Mouse (Mus musculus): ENCODE results near the gene Cep41. TPM values are rescaled to one million over a fixed set of nuclear protein-coding genes. Genes with fewer than 3 reads are reported as not detected.

Gene Cep41
- total RNA-seq, 2 experiments from 2014 or later: 0.77 to 3.5 TPM

DNA sequence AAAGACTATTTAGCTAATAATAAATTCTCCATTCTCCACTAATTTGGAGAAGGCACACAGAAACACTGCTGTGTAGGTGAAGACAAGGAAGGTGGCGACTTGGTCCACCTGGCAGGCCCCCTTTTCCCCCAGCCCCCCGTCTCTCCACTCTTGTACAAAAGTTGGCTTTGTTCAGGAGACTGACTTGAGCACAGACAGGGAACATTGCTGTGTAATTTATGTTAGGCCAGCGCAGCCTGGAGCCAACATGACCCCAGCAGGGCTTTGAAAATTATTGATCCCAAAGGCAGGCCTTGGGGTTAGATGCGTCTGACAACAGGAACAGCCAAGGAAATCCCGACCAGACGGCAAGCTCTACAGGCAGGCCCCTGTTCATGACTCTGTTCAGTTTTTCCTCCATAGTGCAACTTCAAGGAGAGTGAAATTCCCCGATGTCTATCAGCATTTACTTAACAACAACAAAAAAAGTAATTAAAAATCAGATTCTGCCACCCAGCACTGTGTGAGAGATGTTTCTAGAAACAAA is 89.1 kb downstream of the Cep41 start:
- ATAC-seq (replicated peaks; ENCODE audit: low FRiP score, poor library complexity, severe bottlenecking): no peak

Other genes with a start within 250 kb of the Cep41 start
- gene Tmem209, start 184.0 kb downstream of the Cep41 start, total RNA-seq (2015; ENCODE audit: low replicate concordance): 19.4 and 22.2 TPM in 2 replicates
- gene Tmem209, start 184.0 kb downstream of the Cep41 start, total RNA-seq (2017; ENCODE audit: low replicate concordance): 15.9 and 16.3 TPM in 2 replicates
- gene Ssmem1, start 183.9 kb downstream of the Cep41 start, total RNA-seq (2015; ENCODE audit: low replicate concordance): not detected in 2 replicates
- gene Ssmem1, start 183.9 kb downstream of the Cep41 start, total RNA-seq (2017; ENCODE audit: low replicate concordance): 1.3 TPM in 1 of 2 replicates, not detected in the other
- not detected in 2 replicates for gene Cpa2, start 152.2 kb downstream of the Cep41 start, total RNA-seq (2015; ENCODE audit: low replicate concordance)
- not detected in 2 replicates for gene Cpa2, start 152.2 kb downstream of the Cep41 start, total RNA-seq (2017; ENCODE audit: low replicate concordance)
- gene Cpa4, start 125.4 kb downstream of the Cep41 start, total RNA-seq (2015; ENCODE audit: low replicate concordance): not detected in 2 replicates
- gene Cpa4, start 125.4 kb downstream of the Cep41 start, total RNA-seq (2017; ENCODE audit: low replicate concordance): not detected in 2 replicates
- gene Cpa5, start 82.7 kb downstream of the Cep41 start, total RNA-seq (2015; ENCODE audit: low replicate concordance): 1.3 TPM in 1 of 2 replicates, not detected in the other
- not detected in 2 replicates for gene Cpa5, start 82.7 kb downstream of the Cep41 start, total RNA-seq (2017; ENCODE audit: low replicate concordance)
- not detected in 2 replicates for gene Cpa1, start 54.5 kb downstream of the Cep41 start, total RNA-seq (2015; ENCODE audit: low replicate concordance)
- gene Cpa1, start 54.5 kb downstream of the Cep41 start, total RNA-seq (2017; ENCODE audit: low replicate concordance): not detected in 2 replicates
- not detected in 2 replicates for gene Mest, start 29.8 kb upstream of the Cep41 start, total RNA-seq (2015; ENCODE audit: low replicate concordance)
- not detected in 2 replicates for gene Mest, start 29.8 kb upstream of the Cep41 start, total RNA-seq (2017; ENCODE audit: low replicate concordance)
- gene Copg2, start 203.0 kb upstream of the Cep41 start, total RNA-seq (2015; ENCODE audit: low replicate concordance): 5.0 and 7.9 TPM in 2 replicates
- 9.5 and 10.6 TPM in 2 replicates for gene Copg2, start 203.0 kb upstream of the Cep41 start, total RNA-seq (2017; ENCODE audit: low replicate concordance)
- not detected in 2 replicates for gene Tsga13, start 221.8 kb upstream of the Cep41 start, total RNA-seq (2015; ENCODE audit: low replicate concordance)
- not detected in 2 replicates for gene Tsga13, start 221.8 kb upstream of the Cep41 start, total RNA-seq (2017; ENCODE audit: low replicate concordance)